Mouse (Mus musculus) naive thymus-derived CD4-positive, alpha-beta T cell, adult 2 months (primary cell): ENCODE measurements around the gene Smim11.

Source experiments
- DNase-seq: peaks from one replicate; pipeline ENCODE4 v3.0.0-alpha.2; 2011; ENCODE audit warnings: low read depth

Gene Smim11

GRCm38 (mm10) chr16:92320361-92320760, 19.3 kb downstream of the Smim11 start:
- no peak for DNase-seq

- no peak for DNase-seq
Observed at GRCm38 (mm10) chr16:92321341-92321740, 20.3 kb downstream of the Smim11 start, which contains the start of gene Fam243. Gene Fam243, minus strand, starts transcription at chr16:92321441.

- DNase-seq: no peak
Observed at GRCm38 (mm10) chr16:92324309-92325061, 23.4 kb downstream of the Smim11 start.

GRCm38 (mm10) chr16:92325062-92325406, 23.9 kb downstream of the Smim11 start:
- no peak for DNase-seq

GRCm38 (mm10) chr16:92327911-92328310, 26.8 kb downstream of the Smim11 start:
- no peak for DNase-seq

- DNase-seq: no peak
Observed at GRCm38 (mm10) chr16:92330966-92331365, 29.9 kb downstream of the Smim11 start.

GRCm38 (mm10) chr16:92334600-92334999, 33.5 kb downstream of the Smim11 start:
- no peak for DNase-seq

GRCm38 (mm10) chr16:92336280-92336679, 35.2 kb downstream of the Smim11 start:
- peak; percentile 70 for DNase-seq

- DNase-seq: peak; percentile 68
Observed at GRCm38 (mm10) chr16:92340612-92341511, 39.8 kb downstream of the Smim11 start.

- DNase-seq: no peak
Observed at GRCm38 (mm10) chr16:92345177-92345576, 44.1 kb downstream of the Smim11 start.

GRCm38 (mm10) chr16:92346297-92346916, 45.3 kb downstream of the Smim11 start:
- DNase-seq: no peak

GRCm38 (mm10) chr16:92348941-92349340, 47.9 kb downstream of the Smim11 start:
- DNase-seq: no peak

- no peak for DNase-seq
Observed at GRCm38 (mm10) chr16:92353295-92353694, 52.2 kb downstream of the Smim11 start.

- DNase-seq: no peak
Observed at GRCm38 (mm10) chr16:92353897-92354296, 52.8 kb downstream of the Smim11 start.

GRCm38 (mm10) chr16:92355366-92355765, 54.3 kb downstream of the Smim11 start:
- no peak for DNase-seq

- no peak for DNase-seq
Observed at GRCm38 (mm10) chr16:92355982-92356381, 54.9 kb downstream of the Smim11 start.

- no peak for DNase-seq
Observed at GRCm38 (mm10) chr16:92357023-92357422, 55.9 kb downstream of the Smim11 start.

GRCm38 (mm10) chr16:92357566-92357965, 56.5 kb downstream of the Smim11 start:
- DNase-seq: no peak

- DNase-seq: no peak
Observed at GRCm38 (mm10) chr16:92358734-92359133, 57.6 kb downstream of the Smim11 start.

- no peak for DNase-seq
Observed at GRCm38 (mm10) chr16:92359229-92359628, 58.1 kb downstream of the Smim11 start, which contains the start of gene Kcne1. Gene Kcne1, minus strand, starts transcription at chr16:92359468.

GRCm38 (mm10) chr16:92360711-92361110, 59.6 kb downstream of the Smim11 start:
- DNase-seq: no peak
